Mouse (Mus musculus) liver, postnatal 0 days (tissue): ENCODE results near the gene Med12l.

ENCODE experiments used
- CTCF ChIP-seq: sonication (generic); IDR thresholded peaks from 2 replicates; pipeline ENCODE4 v1.5.1; 2016; ENCODE audit warnings: antibody characterized with exemption, low read depth
- EP300 ChIP-seq: IDR thresholded peaks from 2 replicates; pipeline ENCODE4 v1.6.1; 2016; ENCODE audit warnings: antibody characterized with exemption, low read depth, mild to moderate bottlenecking

- TF ChIP-seq CTCF (no peak), EP300 (no peak)
These were observed 188.5 kb downstream of the Med12l start for GRCm38 (mm10) chr3:59194099-59194498.
